Mouse (Mus musculus): ENCODE data around the gene Abhd17c. TPM values are rescaled to one million over a fixed set of nuclear protein-coding genes. Genes with fewer than 3 reads are reported as not detected.

Abhd17c gene
- total and polyA plus RNA-seq, 2 experiments from 2014 or later = 76.9 to 89.8 TPM

- peak; percentile 88 for ATAC-seq (ENCODE audit: low FRiP score)
Measured at GRCm38 (mm10) chr7:84086039-84086829, 65.5 kb downstream of the Abhd17c start, which contains the start of gene Cemip. TSS of gene Cemip (minus strand) at chr7:84086502.

GRCm38 (mm10) chr7:84085049-84085945 is 66.4 kb downstream of the Abhd17c start:
- H3K9me3 ChIP-seq (ENCODE audit: low read length) = no peaks in the 10 kb centered on the region
- TF ChIP-seq CTCF (IDR thresholded peaks at IDR 0.05) = no peak
- no peaks in the 10 kb centered on the region; the same call in 1 of the 2 replicates for H3K4me1 ChIP-seq (ENCODE audit: insufficient read depth, low read length)
- ATAC-seq (ENCODE audit: low FRiP score) = no peak; the same call in 1 of the 2 replicates
- no peak overlapping the region for H3K27ac ChIP-seq (ENCODE audit: low read depth, low read length)
- 3% methylated on average over 39 of the region's 39 CpGs for WGBS
- 0 out of 2 replicates have a peak overlapping the region, but pooled peaks have one; percentile 24 for H3K9ac ChIP-seq (replicated peaks; ENCODE audit: low read length, poor library complexity, severe bottlenecking)
- no peaks in the 10 kb centered on the region for H3K36me3 ChIP-seq (ENCODE audit: insufficient read depth, low read length)
- peak overlapping the region; percentile 92 for H3K4me2 ChIP-seq (ENCODE audit: low read depth, low read length, poor library complexity, severe bottlenecking)
- peaks cover 9% of the 10 kb centered on the region for H3K27me3 ChIP-seq (ENCODE audit: insufficient read depth, low read length)
- peak overlapping the region; percentile 50 for H3K4me3 ChIP-seq (ENCODE audit: low read depth, low read length)
- DNase-seq (ENCODE audit: low spot score) = peak; percentile 14

More at GRCm38 (mm10) chr7:84086039-84086829, 65.5 kb downstream of the Abhd17c start, which contains the start of gene Cemip:
- no peaks in the 10 kb centered on the region; the same call in 1 of the 2 replicates for H3K4me1 ChIP-seq (ENCODE audit: insufficient read depth, low read length)
- H3K4me3 ChIP-seq (ENCODE audit: low read depth, low read length) = peak within 1 kb of the TSS; percentile 50
- H3K36me3 ChIP-seq (ENCODE audit: insufficient read depth, low read length) = no peaks in the 10 kb centered on the region
- WGBS = under 1% methylated on average over 42 of the region's 54 CpGs
- DNase-seq (ENCODE audit: low spot score) = peak; percentile 88
- H3K27ac ChIP-seq (ENCODE audit: low read depth, low read length) = no peak within 1 kb of the TSS
- no peaks in the 10 kb centered on the region for H3K9me3 ChIP-seq (ENCODE audit: low read length)
- H3K4me2 ChIP-seq (ENCODE audit: low read depth, low read length, poor library complexity, severe bottlenecking) = peak within 1 kb of the TSS; percentile 92
- peaks cover 9% of the 10 kb centered on the region for H3K27me3 ChIP-seq (ENCODE audit: insufficient read depth, low read length)
- peak within 1 kb of the TSS; percentile 50 for H3K9ac ChIP-seq (replicated peaks; ENCODE audit: low read length, poor library complexity, severe bottlenecking)
- TF ChIP-seq CTCF (IDR thresholded peaks at IDR 0.05) = peak; percentile 86

- H3K4me1 ChIP-seq (ENCODE audit: insufficient read depth, low read length) = no peaks in the 10 kb centered on the region
- 75% methylated on average over 7 of the region's 7 CpGs for WGBS
- TF ChIP-seq CTCF (IDR thresholded peaks at IDR 0.05) = no peak
- no peaks in the 10 kb centered on the region for H3K36me3 ChIP-seq (ENCODE audit: insufficient read depth, low read length)
- H3K4me2 ChIP-seq (ENCODE audit: low read depth, low read length, poor library complexity, severe bottlenecking) = no peak overlapping the region
- H3K9me3 ChIP-seq (ENCODE audit: low read length) = no peaks in the 10 kb centered on the region
- no peaks in the 10 kb centered on the region for H3K27me3 ChIP-seq (ENCODE audit: insufficient read depth, low read length)
- H3K4me3 ChIP-seq (ENCODE audit: low read depth, low read length) = no peak overlapping the region
- H3K27ac ChIP-seq (ENCODE audit: low read depth, low read length) = no peak overlapping the region
- DNase-seq (ENCODE audit: low spot score) = no peak
- no peak overlapping the region for H3K9ac ChIP-seq (replicated peaks; ENCODE audit: low read length, poor library complexity, severe bottlenecking)
- ATAC-seq (ENCODE audit: low FRiP score) = no peak
Measured at GRCm38 (mm10) chr7:84077257-84078013, 74.3 kb downstream of the Abhd17c start.

- TF ChIP-seq CTCF (IDR thresholded peaks at IDR 0.05) = no peak
- 53% methylated on average over 8 of the region's 8 CpGs for WGBS
- no peak overlapping the region for H3K4me3 ChIP-seq (ENCODE audit: low read depth, low read length)
Measured at GRCm38 (mm10) chr7:84074266-84074665, 77.4 kb downstream of the Abhd17c start.

GRCm38 (mm10) chr7:84073856-84074255 is 77.8 kb downstream of the Abhd17c start:
- H3K36me3 ChIP-seq (ENCODE audit: insufficient read depth, low read length) = no peaks in the 10 kb centered on the region
- no peaks in the 10 kb centered on the region for H3K27me3 ChIP-seq (ENCODE audit: insufficient read depth, low read length)
- no peak overlapping the region for H3K4me3 ChIP-seq (ENCODE audit: low read depth, low read length)
- H3K4me2 ChIP-seq (ENCODE audit: low read depth, low read length, poor library complexity, severe bottlenecking) = no peak overlapping the region
- no peak overlapping the region for H3K9ac ChIP-seq (replicated peaks; ENCODE audit: low read length, poor library complexity, severe bottlenecking)
- no peaks in the 10 kb centered on the region for H3K4me1 ChIP-seq (ENCODE audit: insufficient read depth, low read length)
- no peak for TF ChIP-seq CTCF (IDR thresholded peaks at IDR 0.05)
- H3K9me3 ChIP-seq (ENCODE audit: low read length) = no peaks in the 10 kb centered on the region
- no peak for ATAC-seq (ENCODE audit: low FRiP score)
- DNase-seq (ENCODE audit: low spot score) = no peak
- H3K27ac ChIP-seq (ENCODE audit: low read depth, low read length) = no peak overlapping the region
- 85% methylated on average over 3 of the region's 3 CpGs for WGBS

More at GRCm38 (mm10) chr7:84074266-84074665, 77.4 kb downstream of the Abhd17c start:
- ATAC-seq (ENCODE audit: low FRiP score) (no peak), DNase-seq (ENCODE audit: low spot score) (no peak)
- Histone ChIP-seq H3K36me3 (ENCODE audit: insufficient read depth, low read length) (no peaks in the 10 kb centered on the region), H3K9ac (replicated peaks; ENCODE audit: low read length, poor library complexity, severe bottlenecking) (no peak overlapping the region), H3K4me1 (ENCODE audit: insufficient read depth, low read length) (no peaks in the 10 kb centered on the region), H3K27ac (ENCODE audit: low read depth, low read length) (no peak overlapping the region), H3K27me3 (ENCODE audit: insufficient read depth, low read length) (no peaks in the 10 kb centered on the region), H3K4me2 (ENCODE audit: low read depth, low read length, poor library complexity, severe bottlenecking) (no peak overlapping the region), H3K9me3 (ENCODE audit: low read length) (no peaks in the 10 kb centered on the region)

All from midbrain, postnatal 0 days (tissue).